Mouse (Mus musculus) cerebellum, adult 9-10 months (tissue): ENCODE measurements around the gene Bik.

Experiments used
- DNase-seq: peaks from one replicate; pipeline ENCODE4 v3.0.0; 2022

Gene Bik

DNA sequence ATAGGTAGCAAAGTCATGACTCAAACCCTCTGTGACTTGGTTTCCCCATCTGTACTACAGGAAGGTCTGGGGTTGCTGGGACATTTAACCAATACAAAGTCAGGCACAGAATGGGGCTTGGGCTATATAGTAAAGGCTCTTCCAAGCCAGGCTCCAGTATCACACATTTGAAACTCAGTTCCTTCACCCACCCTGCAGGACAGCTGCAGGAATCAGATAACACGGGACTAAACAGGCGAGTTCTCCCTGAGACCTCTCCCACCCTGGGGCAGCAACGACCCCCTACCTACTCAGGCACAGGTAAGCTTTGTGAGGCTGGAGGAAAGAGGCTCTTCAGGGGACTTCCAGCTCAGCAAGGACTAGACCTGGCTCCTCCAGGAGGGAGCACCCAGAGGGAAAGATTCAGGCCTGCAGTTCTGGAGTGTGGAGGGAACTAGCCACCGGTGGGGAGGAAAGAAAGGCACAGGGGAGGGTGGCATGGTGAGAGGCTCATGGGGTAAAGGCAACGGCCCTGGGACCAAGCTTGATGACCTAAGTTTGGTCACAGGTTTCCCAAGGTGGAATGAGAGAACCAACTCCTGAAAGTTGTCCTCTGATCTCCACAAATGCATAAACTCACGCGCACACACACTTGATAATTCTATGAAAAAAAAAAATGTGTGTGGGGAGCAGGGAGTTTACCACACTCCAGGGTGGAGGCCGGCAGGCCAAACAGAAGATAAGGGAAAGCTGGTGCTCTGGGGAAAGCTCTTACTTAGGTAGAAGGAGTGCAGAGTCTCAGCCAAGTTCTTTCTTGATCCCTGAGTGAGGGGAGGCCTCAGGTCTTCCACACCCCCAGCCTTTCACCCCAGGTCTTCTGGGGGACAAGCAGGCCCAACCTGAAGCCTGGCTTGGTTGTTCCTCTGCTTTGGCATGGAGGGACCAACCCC, 65.9 kb downstream of the Bik start:
- no peak for DNase-seq

- no peak for DNase-seq
Observed at GRCm38 (mm10) chr15:83593189-83593585, 66.5 kb downstream of the Bik start.

GRCm38 (mm10) chr15:83593702-83594512, 67.2 kb downstream of the Bik start:
- no peak for DNase-seq
